Mouse (Mus musculus) cortical plate, adult 2 months (tissue): ENCODE results near the gene Shisa6.

ENCODE experiments used
- CTCF ChIP-seq: fragments of 200-500 bp; IDR thresholded peaks from 2 replicates; pipeline ENCODE4 v1.5.1; 2011; ENCODE audit warnings: mild to moderate bottlenecking, control low read depth, low read length; ENCODE audit not compliant: insufficient read depth; ENCODE audit errors: extremely low read depth
- POLR2A ChIP-seq: fragments of 200-500 bp; IDR thresholded peaks from 2 replicates; pipeline ENCODE4 v1.6.1; 2011; ENCODE audit warnings: mild to moderate bottlenecking, low read length, control low read depth; ENCODE audit not compliant: insufficient read depth; ENCODE audit errors: extremely low read depth

GRCm38 (mm10) chr11:66164022-66164421, 361.7 kb downstream of the Shisa6 start:
- TF ChIP-seq CTCF: no peak
- no peak for TF ChIP-seq POLR2A
